Mouse (Mus musculus): ENCODE measurements around the gene Dnah17.

- TF ChIP-seq TCF12 (IDR thresholded peaks at IDR 0.05; ENCODE audit: insufficient read depth, poor library complexity, severe bottlenecking) (no peak), TCF3 (IDR thresholded peaks at IDR 0.05; ENCODE audit: insufficient read length, low read depth) (no peak), SRF (IDR thresholded peaks at IDR 0.05; ENCODE audit: control insufficient read depth, insufficient read length, low read depth) (no peak), POLR2AphosphoS2 (IDR thresholded peaks at IDR 0.05; ENCODE audit: insufficient read length, low read depth) (no peak), POLR2A (IDR thresholded peaks at IDR 0.05; ENCODE audit: insufficient read length, low read depth) (no peak), USF1 (IDR thresholded peaks at IDR 0.05; ENCODE audit: low read depth) (no peak), MAX (IDR thresholded peaks at IDR 0.05; ENCODE audit: low read depth) (no peak)
Observed at GRCm38 (mm10) chr11:118009865-118010571, 120.4 kb downstream of the Dnah17 start.
